Mouse (Mus musculus) limb, embryonic 15.5 days (tissue): ENCODE data around the gene Myof. TPM values are rescaled to one million over a fixed set of nuclear protein-coding genes. Genes with fewer than 3 reads are reported as not detected.

Source experiments
- ATAC-seq: fragments of 200-750 bp; cut with Nextera tagmentation; 2 replicates; pipeline ENCODE4 v1.8.0; 2017; ENCODE audit warnings: low read depth, moderate TSS enrichment; ENCODE audit not compliant: insufficient number of reproducible peaks, low FRiP score, low TSS enrichment
- H3K27ac ChIP-seq: fragments of 300-500 bp; sonication (generic); 2 replicates; pipeline ENCODE4 v1.5.1; 2015; ENCODE audit warnings: moderate library complexity, mild to moderate bottlenecking, inconsistent platforms
- H3K27me3 ChIP-seq: fragments of 300-500 bp; sonication (generic); 2 replicates; pipeline ENCODE4 v1.6.1; 2015; ENCODE audit warnings: inconsistent platforms
- H3K36me3 ChIP-seq: fragments of 300-500 bp; sonication (generic); 2 replicates; pipeline ENCODE4 v1.6.1; 2015; ENCODE audit warnings: inconsistent platforms
- H3K4me1 ChIP-seq: fragments of 300-500 bp; sonication (generic); 2 replicates; pipeline ENCODE4 v1.6.1; 2015; ENCODE audit warnings: inconsistent platforms
- H3K4me2 ChIP-seq: fragments of 300-500 bp; sonication (generic); 2 replicates; pipeline ENCODE4 v1.6.1; 2015; ENCODE audit warnings: mild to moderate bottlenecking, inconsistent platforms
- H3K4me3 ChIP-seq: fragments of 300-500 bp; sonication (generic); 2 replicates; pipeline ENCODE4 v1.5.1; 2015; ENCODE audit warnings: mild to moderate bottlenecking, inconsistent platforms
- H3K9ac ChIP-seq: fragments of 300-500 bp; sonication (generic); 2 replicates; pipeline ENCODE4 v1.6.1; 2015; ENCODE audit warnings: inconsistent platforms
- H3K9me3 ChIP-seq: fragments of 300-500 bp; sonication (generic); 2 replicates; pipeline ENCODE4 v1.6.1; 2016; ENCODE audit warnings: inconsistent platforms
- WGBS: fragments of 180-500 bp; shearing (Covaris S2); methylation state at CpG from one replicate; pipeline ENCODE4 v1.1.7; 2015; 5-methylcytosine and 5-hydroxymethylcytosine counted together
- polyA plus RNA-seq: library from polyadenylated mRNA; unstranded; fragments of >200 nt; fragmentation: Nextera tagmentation; extraction: Ambion mirVana; gene quantifications from 2 replicates; pipeline ENCODE4 v1.2.1, GENCODE M21; 2015

The Myof gene
- polyA plus RNA-seq, 1 experiment from 2014 or later = 11.9 TPM

- no peaks in the 10 kb centered on the region for H3K4me1 ChIP-seq
- H3K4me3 ChIP-seq = no peak overlapping the region
- H3K36me3 ChIP-seq = peaks cover 40% of the 10 kb centered on the region
- H3K27me3 ChIP-seq = no peaks in the 10 kb centered on the region
- H3K27ac ChIP-seq = no peak overlapping the region
- 93% methylated on average over 1 of the region's 1 CpGs for WGBS
- H3K9ac ChIP-seq = no peak overlapping the region
- H3K4me2 ChIP-seq = no peak overlapping the region
- H3K9me3 ChIP-seq = no peaks in the 10 kb centered on the region
- ATAC-seq = no peak
Measured at GRCm38 (mm10) chr19:38064051-38064450, 20.7 kb upstream of the Myof start.

- Histone ChIP-seq H3K9me3 (no peaks in the 10 kb centered on the region), H3K9ac (no peak overlapping the region), H3K36me3 (peaks cover 41% of the 10 kb centered on the region), H3K27me3 (no peaks in the 10 kb centered on the region), H3K4me3 (no peak overlapping the region), H3K27ac (no peak overlapping the region), H3K4me2 (no peak overlapping the region), H3K4me1 (no peaks in the 10 kb centered on the region)
- 88% methylated on average over 3 of the region's 3 CpGs for WGBS
- no peak for ATAC-seq
Measured at GRCm38 (mm10) chr19:38063201-38063600, 19.8 kb upstream of the Myof start.

DNA sequence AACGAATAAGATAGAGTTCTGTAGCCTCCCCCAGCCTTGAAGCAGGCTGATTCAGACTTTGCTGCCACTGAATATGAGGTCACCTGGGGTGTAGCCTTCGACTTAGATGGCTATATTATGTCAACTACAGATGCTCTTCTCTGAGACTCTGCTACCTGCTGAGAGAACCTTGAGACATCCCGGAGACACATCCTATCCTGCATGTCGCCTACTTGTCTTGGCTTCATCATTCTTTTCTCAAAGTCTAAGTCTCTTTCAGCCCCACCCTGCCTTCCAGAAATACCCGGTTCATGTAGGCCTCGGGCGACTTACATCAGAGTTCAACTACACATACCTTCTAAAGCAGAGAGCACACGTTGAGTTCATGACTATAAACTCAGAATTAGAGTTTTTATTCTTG is 13.6 kb upstream of the Myof start:
- no peak overlapping the region for H3K4me3 ChIP-seq
- H3K9me3 ChIP-seq = no peaks in the 10 kb centered on the region
- H3K4me1 ChIP-seq = peaks cover 21% of the 10 kb centered on the region
- no peak overlapping the region for H3K9ac ChIP-seq
- H3K27me3 ChIP-seq = no peaks in the 10 kb centered on the region
- H3K36me3 ChIP-seq = peaks cover 22% of the 10 kb centered on the region
- H3K4me2 ChIP-seq = no peak overlapping the region
- H3K27ac ChIP-seq = no peak overlapping the region
- WGBS = 78% methylated on average over 8 of the region's 8 CpGs
- no peak for ATAC-seq

GRCm38 (mm10) chr19:38056276-38056675 is 12.9 kb upstream of the Myof start:
- Histone ChIP-seq H3K36me3 (peaks cover 21% of the 10 kb centered on the region), H3K9me3 (no peaks in the 10 kb centered on the region), H3K27me3 (no peaks in the 10 kb centered on the region), H3K27ac (no peak overlapping the region), H3K9ac (no peak overlapping the region), H3K4me3 (peak overlapping the region; percentile 78; the same call in 1 of the 2 replicates), H3K4me1 (peaks cover 21% of the 10 kb centered on the region), H3K4me2 (peak overlapping the region; percentile 77)
- 60% methylated on average over 3 of the region's 3 CpGs for WGBS
- ATAC-seq = no peak

DNA sequence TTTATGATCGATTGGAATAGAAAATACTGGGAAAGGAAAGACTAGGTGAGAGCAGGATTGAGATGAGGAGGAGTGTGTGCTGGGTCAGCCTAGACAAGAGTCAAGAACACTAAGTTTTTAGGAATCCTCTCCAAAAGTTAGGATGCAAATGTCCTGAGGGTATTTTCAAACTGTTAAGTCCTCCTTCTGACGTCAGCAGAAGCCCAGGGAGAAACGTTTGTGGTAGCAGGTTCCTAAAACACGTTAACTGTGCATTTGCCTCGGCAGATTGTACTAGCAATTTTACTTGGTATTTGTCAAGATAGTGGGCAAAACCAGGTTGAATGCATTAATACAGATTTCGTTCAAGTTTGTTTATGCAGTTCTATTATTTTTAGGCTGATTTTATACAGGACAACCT is 12.4 kb upstream of the Myof start:
- Histone ChIP-seq H3K9me3 (no peaks in the 10 kb centered on the region), H3K36me3 (peaks cover 16% of the 10 kb centered on the region), H3K9ac (no peak overlapping the region), H3K4me3 (peak overlapping the region; percentile 78), H3K27ac (no peak overlapping the region), H3K4me1 (peaks cover 21% of the 10 kb centered on the region), H3K4me2 (peak overlapping the region; percentile 77), H3K27me3 (no peaks in the 10 kb centered on the region)
- no peak for ATAC-seq
- WGBS = 11% methylated on average over 6 of the region's 6 CpGs

GRCm38 (mm10) chr19:38054720-38055192 is 11.4 kb upstream of the Myof start, which contains the start of gene Cep55:
Gene Cep55 (plus strand): TSS chr19:38055011.
- H3K9ac ChIP-seq = peak within 1 kb of the TSS; percentile 41
- H3K4me1 ChIP-seq = peaks cover 21% of the 10 kb centered on the region
- ATAC-seq = peak; percentile 97
- H3K4me2 ChIP-seq = peak within 1 kb of the TSS; percentile 77
- no peaks in the 10 kb centered on the region for H3K27me3 ChIP-seq
- under 1% methylated on average over 35 of the region's 36 CpGs for WGBS
- no peaks in the 10 kb centered on the region for H3K9me3 ChIP-seq
- H3K36me3 ChIP-seq = peaks cover 8% of the 10 kb centered on the region
- H3K27ac ChIP-seq = peak within 1 kb of the TSS; percentile 47; the same call in 1 of the 2 replicates
- peak within 1 kb of the TSS; percentile 78 for H3K4me3 ChIP-seq

- 0 out of 2 replicates have a peak overlapping the region, but pooled peaks have one; percentile 47 for H3K27ac ChIP-seq
- under 1% methylated on average over 23 of the region's 23 CpGs for WGBS
- peak overlapping the region; percentile 78 for H3K4me3 ChIP-seq
- H3K36me3 ChIP-seq = peaks cover 3% of the 10 kb centered on the region; the same call in 1 of the 2 replicates
- peak overlapping the region; percentile 39; the same call in 1 of the 2 replicates for H3K9ac ChIP-seq
- no peaks in the 10 kb centered on the region for H3K9me3 ChIP-seq
- H3K27me3 ChIP-seq = no peaks in the 10 kb centered on the region
- peaks cover 21% of the 10 kb centered on the region for H3K4me1 ChIP-seq
- peak overlapping the region; percentile 77 for H3K4me2 ChIP-seq
- peak; percentile 89 for ATAC-seq
Measured at GRCm38 (mm10) chr19:38054149-38054719, 10.9 kb upstream of the Myof start.

DNA sequence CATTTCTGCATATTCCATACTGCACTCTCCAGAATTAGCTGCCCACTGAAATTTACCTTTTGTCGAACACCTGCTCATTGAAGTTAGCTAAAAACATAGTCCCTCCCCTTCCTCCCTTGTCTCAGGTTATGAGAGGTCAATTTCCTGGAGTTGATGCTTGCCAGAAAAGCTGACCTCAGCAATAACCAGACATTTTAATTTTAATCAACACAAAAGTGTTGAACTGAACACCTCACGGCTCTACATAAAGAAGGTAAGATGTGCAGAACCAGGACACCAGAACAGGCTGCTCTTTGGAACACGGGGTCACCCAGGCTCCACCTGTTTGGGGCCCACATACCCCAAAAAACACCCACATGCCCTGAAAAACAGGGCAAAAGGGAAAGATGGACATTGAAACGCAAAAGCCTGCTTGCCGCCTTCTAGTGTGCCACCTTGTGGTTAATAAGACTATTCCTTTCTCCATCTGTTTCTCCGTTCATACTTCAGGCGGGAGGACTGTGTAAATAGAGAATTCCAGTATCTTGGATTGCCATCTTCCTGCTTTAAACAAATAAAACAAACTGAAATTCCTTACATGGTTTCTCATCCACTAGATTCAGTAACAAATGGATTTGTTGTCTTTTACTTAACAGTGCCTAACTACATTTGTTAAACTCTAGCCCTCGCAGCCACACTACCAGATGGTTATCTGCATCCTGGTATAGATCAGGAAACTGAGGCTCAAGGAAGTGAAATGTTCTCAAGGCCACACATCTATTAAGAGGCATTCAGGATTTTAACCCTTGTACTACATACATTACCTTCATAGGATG is 10.1 kb upstream of the Myof start:
- Histone ChIP-seq H3K36me3 (no peaks in the 10 kb centered on the region), H3K9ac (peak overlapping the region; percentile 39; the same call in 1 of the 2 replicates), H3K27ac (no peak overlapping the region), H3K4me3 (peak overlapping the region; percentile 78), H3K4me2 (peak overlapping the region; percentile 77), H3K27me3 (no peaks in the 10 kb centered on the region), H3K4me1 (peaks cover 21% of the 10 kb centered on the region), H3K9me3 (no peaks in the 10 kb centered on the region)
- no peak for ATAC-seq
- WGBS = 25% methylated on average over 8 of the region's 8 CpGs

DNA sequence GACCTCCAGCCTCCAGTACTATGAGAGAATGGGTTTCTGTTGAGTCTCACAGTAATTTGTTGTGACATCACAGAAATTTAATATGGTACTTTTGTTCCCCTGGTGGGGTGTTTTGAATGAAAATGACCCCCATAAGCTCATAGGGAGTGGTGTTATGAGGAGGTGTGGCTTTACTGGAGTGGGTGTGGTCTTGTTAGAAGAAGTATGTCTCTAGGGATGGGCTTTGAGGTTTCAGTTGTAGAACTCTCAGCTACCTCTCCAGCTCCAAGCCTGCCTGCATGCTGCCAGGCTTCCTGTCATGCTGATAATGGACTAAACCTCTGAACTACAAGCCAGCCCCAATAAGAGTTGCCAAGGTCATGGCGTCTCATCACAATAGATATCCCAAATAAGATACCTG is 6.3 kb upstream of the Myof start:
- H3K4me3 ChIP-seq = no peak overlapping the region
- no peak overlapping the region for H3K9ac ChIP-seq
- H3K4me1 ChIP-seq = peaks cover 8% of the 10 kb centered on the region; the same call in 1 of the 2 replicates
- H3K36me3 ChIP-seq = no peaks in the 10 kb centered on the region
- no peak overlapping the region for H3K27ac ChIP-seq
- 89% methylated on average over 1 of the region's 1 CpGs for WGBS
- H3K27me3 ChIP-seq = no peaks in the 10 kb centered on the region
- H3K9me3 ChIP-seq = no peaks in the 10 kb centered on the region
- H3K4me2 ChIP-seq = no peak overlapping the region
- no peak for ATAC-seq

GRCm38 (mm10) chr19:38045198-38045597 is 1.8 kb upstream of the Myof start:
- Histone ChIP-seq H3K9ac (no peak overlapping the region), H3K4me2 (no peak overlapping the region), H3K27me3 (no peaks in the 10 kb centered on the region), H3K36me3 (no peaks in the 10 kb centered on the region), H3K4me1 (peaks cover 15% of the 10 kb centered on the region), H3K27ac (no peak overlapping the region), H3K9me3 (no peaks in the 10 kb centered on the region), H3K4me3 (no peak overlapping the region)
- ATAC-seq = no peak
- 89% methylated on average over 3 of the region's 3 CpGs for WGBS

DNA sequence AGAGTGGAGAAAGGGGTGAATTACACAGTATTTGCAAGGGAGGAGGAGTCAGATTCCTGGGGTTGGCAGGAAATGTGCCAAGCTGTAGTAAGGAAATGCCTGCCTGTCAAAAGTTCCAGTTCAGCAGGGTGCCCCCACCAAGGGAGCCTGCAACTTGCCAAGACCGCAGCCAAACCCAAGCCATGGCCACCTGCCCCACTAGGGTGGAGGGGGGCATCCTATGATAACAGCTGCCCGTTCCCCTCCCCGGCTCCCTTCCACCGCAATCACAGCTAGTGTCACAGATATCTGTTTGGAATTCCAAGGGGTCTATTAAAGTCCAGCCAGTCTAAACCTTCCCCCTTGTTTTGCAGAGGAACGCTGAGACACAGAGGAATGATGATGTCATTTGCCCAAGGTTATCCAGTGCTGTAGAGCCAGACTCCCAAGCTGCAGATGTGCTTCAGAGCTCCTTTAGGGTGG is 1.1 kb downstream of the Myof start:
- Histone ChIP-seq H3K27ac (peak overlapping the region; percentile 86), H3K9ac (no peak overlapping the region), H3K36me3 (no peaks in the 10 kb centered on the region), H3K9me3 (no peaks in the 10 kb centered on the region), H3K4me1 (peaks cover 15% of the 10 kb centered on the region), H3K4me3 (peak overlapping the region; percentile 52), H3K4me2 (peak overlapping the region; percentile 80), H3K27me3 (no peaks in the 10 kb centered on the region)
- WGBS = 8% methylated on average over 5 of the region's 5 CpGs
- ATAC-seq = peak; percentile 66

DNA sequence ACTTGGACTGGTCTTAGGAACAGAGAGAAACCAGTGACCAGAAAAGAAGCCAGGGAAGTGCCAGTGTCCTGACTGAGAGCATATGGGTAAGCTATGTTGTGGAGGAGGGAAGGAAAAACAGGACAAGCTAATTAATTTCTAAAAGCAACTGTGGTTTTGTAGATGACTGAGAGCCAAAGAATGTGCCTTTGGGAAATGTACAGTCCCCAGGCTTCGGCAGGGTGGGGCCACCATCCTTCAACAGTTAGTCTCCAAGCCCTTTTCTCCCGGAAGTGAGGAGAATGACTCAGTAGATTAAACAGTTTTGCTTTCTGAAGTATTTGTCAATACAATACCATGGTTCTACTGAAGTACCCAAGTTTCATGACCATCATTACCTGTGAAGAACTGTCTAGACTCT is 5.1 kb downstream of the Myof start:
- no peak overlapping the region for H3K4me3 ChIP-seq
- 63% methylated on average over 2 of the region's 2 CpGs for WGBS
- no peak for ATAC-seq
- peaks cover 12% of the 10 kb centered on the region for H3K4me1 ChIP-seq
- no peaks in the 10 kb centered on the region for H3K36me3 ChIP-seq
- no peak overlapping the region for H3K27ac ChIP-seq
- no peak overlapping the region for H3K4me2 ChIP-seq
- no peak overlapping the region for H3K9ac ChIP-seq
- no peaks in the 10 kb centered on the region for H3K27me3 ChIP-seq
- no peaks in the 10 kb centered on the region for H3K9me3 ChIP-seq
